Mouse (Mus musculus) left cerebral cortex, adult 9 months (tissue): ENCODE data around the gene Mmp1b.
"Not testable (repeated sequence)": the region's sequence is repeated elsewhere in the genome, so short reads cannot be mapped to it uniquely, and the experiment has no call there.

Experiments
- DNase-seq, 2 experiments: peaks; one replicate each; pipeline ENCODE4 v3.0.0; 2022; ENCODE audit warnings: low spot score in 2 of 2

Mmp1b gene

GRCm38 (mm10) chr9:7387947-7388346 lies at the start of gene Mmp1b:
Mmp1b (minus strand) TSS chr9:7388047.
- DNase-seq: no peak

- not testable (repeated sequence) for DNase-seq
These were observed 8.7 kb upstream of the Mmp1b start for GRCm38 (mm10) chr9:7396556-7396955.

GRCm38 (mm10) chr9:7354535-7354934 lies 33.3 kb downstream of the Mmp1b start:
- DNase-seq: peak in 1 of 2 experiments; percentile 20

GRCm38 (mm10) chr9:7345513-7345912 lies 42.3 kb downstream of the Mmp1b start:
- no peak for DNase-seq

- no peak for DNase-seq
These were observed 43.7 kb downstream of the Mmp1b start, which contains the start of gene Mmp12 for GRCm38 (mm10) chr9:7344107-7344506. Mmp12 (plus strand) TSS chr9:7344381.

DNA sequence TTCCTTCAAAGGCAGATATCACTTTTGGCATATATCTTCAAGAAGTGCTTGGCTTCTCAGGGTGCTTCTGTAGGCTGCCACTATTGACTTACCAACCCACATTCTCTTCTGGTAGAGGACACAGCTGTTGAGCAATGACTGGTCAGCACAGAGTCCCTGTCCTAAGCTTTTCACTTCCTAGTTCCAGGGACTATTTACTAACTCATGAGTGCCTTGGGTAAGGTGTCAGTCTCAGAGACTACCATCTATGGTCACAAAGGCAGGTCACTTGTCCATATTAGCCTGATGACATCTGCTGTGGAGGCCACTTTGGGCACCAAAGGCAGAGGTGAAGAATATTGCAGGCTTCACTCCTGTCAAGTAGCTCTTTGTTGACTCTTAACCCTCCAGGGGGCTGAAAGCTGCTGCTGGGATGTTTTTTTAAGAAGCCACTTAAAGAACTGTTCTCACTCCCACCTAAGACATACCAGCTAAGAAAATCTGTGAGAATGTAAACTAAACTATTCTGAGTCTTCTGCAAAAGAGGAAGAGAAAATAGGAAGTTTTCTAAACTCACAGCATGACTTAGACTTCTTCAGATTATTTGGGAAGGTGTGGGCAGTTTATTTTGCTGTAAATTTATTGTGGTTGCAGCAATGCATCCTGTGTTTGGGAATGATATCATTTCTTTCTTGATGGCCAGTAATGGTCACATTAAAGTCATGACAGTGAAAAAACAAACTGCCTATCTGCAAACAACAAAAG lies 50.9 kb downstream of the Mmp1b start:
- DNase-seq: no peak

- DNase-seq: no peak
These were observed 51.8 kb downstream of the Mmp1b start for GRCm38 (mm10) chr9:7335766-7336680.

- DNase-seq: no peak
These were observed 56.0 kb downstream of the Mmp1b start for GRCm38 (mm10) chr9:7331847-7332246.
